Mouse (Mus musculus) heart, embryonic 11.5 days (tissue): Measurements from ENCODE around the gene Gpr22. TPM values are rescaled to one million over a fixed set of nuclear protein-coding genes. Genes with fewer than 3 reads are reported as not detected.

Experiments
- ATAC-seq: fragments of 200-750 bp; cut with Nextera tagmentation; replicated peaks from 2 replicates; pipeline ENCODE4 v1.8.0; 2017; ENCODE audit warnings: moderate library complexity; ENCODE audit not compliant: insufficient number of reproducible peaks, low FRiP score, low TSS enrichment
- H3K27ac ChIP-seq: fragments of 300-500 bp; sonication (generic); 2 replicates; pipeline ENCODE4 v1.5.1; 2014; ENCODE audit warnings: mild to moderate bottlenecking, low read depth, low read length
- H3K27me3 ChIP-seq: fragments of 300-500 bp; sonication (generic); 2 replicates; pipeline ENCODE4 v1.6.1; 2014; ENCODE audit warnings: mild to moderate bottlenecking, low read length, mixed read lengths; ENCODE audit not compliant: control insufficient read depth, insufficient read depth
- H3K36me3 ChIP-seq: fragments of 300-500 bp; sonication (generic); 2 replicates; pipeline ENCODE4 v1.6.1; 2014; ENCODE audit warnings: mild to moderate bottlenecking, low read length, moderate library complexity, mixed read lengths; ENCODE audit not compliant: control insufficient read depth, insufficient read depth
- H3K4me1 ChIP-seq: fragments of 300-500 bp; sonication (generic); 2 replicates; pipeline ENCODE4 v1.6.1; 2014; ENCODE audit warnings: low read length; ENCODE audit not compliant: control insufficient read depth, insufficient read depth
- H3K4me2 ChIP-seq: fragments of 300-500 bp; sonication (generic); 2 replicates; pipeline ENCODE4 v1.6.1; 2014; ENCODE audit warnings: mild to moderate bottlenecking, moderate library complexity
- H3K4me3 ChIP-seq: fragments of 300-500 bp; sonication (generic); 2 replicates; pipeline ENCODE4 v1.5.1; 2014; ENCODE audit warnings: low read depth, low read length
- H3K9ac ChIP-seq: fragments of 300-500 bp; sonication (generic); 2 replicates; pipeline ENCODE4 v1.6.1; 2014; ENCODE audit warnings: mild to moderate bottlenecking, low read depth, low read length, moderate library complexity
- H3K9me3 ChIP-seq: fragments of 300-500 bp; sonication (generic); replicated peaks from 2 replicates; pipeline ENCODE4 v1.6.1; 2016; ENCODE audit warnings: low read length; ENCODE audit not compliant: control insufficient read depth
- WGBS: fragments of 180-500 bp; shearing (Covaris S2); extraction: QIAGEN DNeasy Blood & Tissue Kit; methylation state at CpG from one replicate; pipeline ENCODE4 v1.1.7; 2014; ENCODE audit not compliant: insufficient replicate concordance; 5-methylcytosine and 5-hydroxymethylcytosine counted together
- polyA plus RNA-seq: library from polyadenylated mRNA; unstranded; fragments of >200 nt; fragmentation: Nextera tagmentation; extraction: Ambion mirVana; gene quantifications from 2 replicates; pipeline ENCODE4 v1.2.1, GENCODE M21; 2014

Gene Gpr22
- polyA plus RNA-seq, result 17.6 and 19.5 TPM in 2 replicates

DNA sequence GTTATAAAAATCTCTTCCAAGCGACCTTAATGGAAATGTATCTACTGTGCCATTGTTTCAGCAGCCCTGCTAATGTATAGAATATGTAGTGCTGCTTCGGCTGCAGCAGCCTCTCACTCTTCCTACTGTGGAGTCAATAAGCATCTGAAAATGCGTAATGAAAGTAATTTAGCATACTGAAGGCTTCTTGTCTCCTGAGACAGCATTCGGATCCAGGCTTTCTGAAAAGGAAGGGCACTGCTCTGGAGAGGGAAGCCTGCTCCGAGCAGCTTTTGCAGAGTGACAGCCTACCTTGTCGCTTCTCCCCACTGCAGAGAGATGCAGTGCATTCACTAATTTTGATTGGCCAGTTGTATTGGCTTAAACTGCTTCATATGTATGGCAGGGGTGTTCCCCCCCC is at the start of gene Gpr22:
Gene Gpr22 (minus strand): TSS at position 348 of the 400 bp plus-strand sequence.
- no peak for ATAC-seq
- Histone ChIP-seq H3K9ac (peak within 1 kb of the TSS; percentile 62), H3K4me1 (no peaks in the 10 kb centered on the region), H3K4me2 (peak within 1 kb of the TSS; percentile 43), H3K27ac (peak within 1 kb of the TSS; percentile 47), H3K9me3 (no peaks in the 10 kb centered on the region), H3K36me3 (0 out of 2 replicates have a peak, but pooled peaks cover 2% of the 10 kb centered on the region), H3K27me3 (no peaks in the 10 kb centered on the region), H3K4me3 (peak within 1 kb of the TSS; percentile 36)
- 31% methylated on average over 6 of the region's 6 CpGs for WGBS

DNA sequence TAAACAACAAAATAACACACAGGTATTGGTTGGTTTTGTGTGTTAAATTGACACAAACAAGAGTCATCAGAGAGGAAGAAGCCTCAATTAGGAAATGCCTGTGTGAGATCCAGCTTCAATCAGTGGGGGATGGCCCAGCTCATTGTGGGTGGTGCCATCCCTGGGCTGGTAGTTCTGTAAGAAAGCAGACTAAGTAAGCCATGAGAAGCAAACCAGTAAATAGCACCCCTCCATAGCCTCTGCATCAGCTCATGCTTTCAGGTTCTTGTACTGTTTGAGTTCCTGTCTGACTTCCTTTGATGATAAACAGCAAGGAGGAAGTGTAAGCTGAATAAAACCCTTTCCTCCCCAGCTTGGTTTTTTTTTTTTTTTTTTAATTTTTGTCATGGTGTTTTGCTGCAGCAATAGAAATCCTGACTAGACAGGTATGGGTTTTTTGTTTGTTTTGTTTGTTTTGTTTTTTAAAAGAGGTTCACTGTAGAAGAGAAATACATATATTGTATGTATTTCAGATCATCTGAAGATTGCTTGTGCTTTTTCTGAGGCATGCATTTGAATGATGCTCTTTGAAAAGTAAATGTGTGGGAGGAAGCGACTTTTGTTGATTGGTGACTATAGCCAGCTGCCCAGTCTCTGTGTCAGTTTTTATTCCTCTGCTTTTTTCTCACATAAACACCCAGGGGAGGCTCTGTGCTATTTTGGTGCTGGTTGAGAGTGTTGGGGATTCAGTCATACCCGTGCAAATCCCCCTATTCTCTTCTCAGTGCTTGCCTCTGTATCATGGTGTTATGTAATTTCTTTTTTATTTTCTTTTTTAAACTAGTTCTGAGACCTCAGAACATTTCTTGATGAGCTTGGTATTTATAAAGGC is 42.4 kb upstream of the Gpr22 start:
- H3K9me3 ChIP-seq, result no peaks in the 10 kb centered on the region
- WGBS, result 33% methylated on average over 2 of the region's 2 CpGs
- H3K36me3 ChIP-seq, result no peaks in the 10 kb centered on the region
- H3K27ac ChIP-seq, result no peak overlapping the region
- ATAC-seq, result no peak
- H3K9ac ChIP-seq, result no peak overlapping the region
- no peaks in the 10 kb centered on the region for H3K27me3 ChIP-seq
- no peak overlapping the region for H3K4me3 ChIP-seq
- H3K4me1 ChIP-seq, result no peaks in the 10 kb centered on the region; the same call in 1 of the 2 replicates
- no peak overlapping the region for H3K4me2 ChIP-seq

DNA sequence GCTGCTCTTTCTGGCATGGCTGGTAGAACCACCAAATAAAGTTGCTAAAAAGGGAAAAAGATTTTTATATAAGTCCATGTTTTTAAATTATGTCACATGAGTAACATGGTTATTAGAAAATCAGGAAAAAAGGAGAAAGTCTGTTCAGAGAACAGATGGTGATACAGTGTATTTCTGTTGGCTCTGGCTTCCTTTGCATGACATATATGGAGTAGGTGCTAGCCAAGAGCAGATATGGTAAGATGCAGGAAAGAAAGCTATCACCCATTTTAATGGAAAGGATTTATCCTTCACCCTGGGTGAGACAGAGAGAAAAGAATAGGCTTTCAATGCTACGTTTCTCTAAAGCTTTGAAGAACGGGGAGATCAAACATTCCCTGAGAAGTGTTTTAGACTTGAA is 40.7 kb upstream of the Gpr22 start:
- H3K27ac ChIP-seq, result no peak overlapping the region
- no peaks in the 10 kb centered on the region; the same call in 1 of the 2 replicates for H3K4me1 ChIP-seq
- H3K36me3 ChIP-seq, result no peaks in the 10 kb centered on the region
- WGBS, result 70% methylated on average over 2 of the region's 2 CpGs
- H3K4me2 ChIP-seq, result no peak overlapping the region
- H3K9me3 ChIP-seq, result no peaks in the 10 kb centered on the region
- no peak overlapping the region for H3K9ac ChIP-seq
- no peak for ATAC-seq
- no peaks in the 10 kb centered on the region for H3K27me3 ChIP-seq
- H3K4me3 ChIP-seq, result no peak overlapping the region

DNA sequence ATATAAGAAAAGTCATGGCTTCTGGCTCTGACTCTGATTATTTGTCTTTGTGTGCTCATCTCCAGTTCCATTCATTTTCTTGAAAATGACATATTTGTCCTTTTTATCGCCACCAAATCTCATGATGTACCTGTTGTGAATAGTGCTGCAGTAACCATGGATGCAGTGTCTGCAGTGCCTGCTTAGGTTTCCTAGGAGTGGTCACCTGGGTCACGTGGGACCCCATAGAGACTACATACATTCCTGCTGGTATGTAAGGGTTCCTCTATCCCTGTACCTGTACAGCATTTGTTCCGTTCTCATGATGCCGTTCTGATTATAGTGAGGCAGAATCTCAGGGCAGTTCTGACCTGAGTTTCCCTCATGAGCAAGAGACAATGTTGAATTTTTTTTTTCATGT is 36.1 kb upstream of the Gpr22 start:
- Histone ChIP-seq H3K4me2 (no peak overlapping the region), H3K4me1 (no peaks in the 10 kb centered on the region), H3K4me3 (no peak overlapping the region), H3K27ac (no peak overlapping the region), H3K9me3 (no peaks in the 10 kb centered on the region), H3K36me3 (no peaks in the 10 kb centered on the region), H3K9ac (no peak overlapping the region), H3K27me3 (no peaks in the 10 kb centered on the region)
- ATAC-seq, result no peak
- WGBS, result 91% methylated on average over 4 of the region's 4 CpGs

DNA sequence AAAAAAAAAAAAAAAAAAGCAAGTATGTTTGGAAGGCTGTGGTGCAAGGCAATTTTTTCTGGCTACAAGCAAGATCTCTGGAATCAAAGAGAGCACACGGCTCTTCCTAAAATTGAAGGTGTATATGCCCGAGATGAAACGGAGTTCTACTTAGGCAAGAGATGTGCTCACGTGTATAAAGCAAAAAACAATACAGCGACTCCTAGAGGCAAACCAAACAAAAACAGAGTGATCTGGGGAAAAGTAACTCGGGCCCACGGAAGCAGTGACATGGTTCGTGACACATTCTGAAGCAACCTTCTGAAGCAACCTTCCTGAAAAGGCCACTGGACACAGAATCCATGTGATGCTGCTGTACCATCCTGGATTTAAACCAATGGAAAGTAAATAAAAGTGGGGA is 33.6 kb upstream of the Gpr22 start:
- Histone ChIP-seq H3K4me1 (no peaks in the 10 kb centered on the region), H3K4me2 (no peak overlapping the region), H3K4me3 (no peak overlapping the region), H3K36me3 (no peaks in the 10 kb centered on the region), H3K9me3 (no peaks in the 10 kb centered on the region), H3K27me3 (no peaks in the 10 kb centered on the region), H3K9ac (no peak overlapping the region), H3K27ac (no peak overlapping the region)
- whole genome bisulfite sequencing, result 80% methylated on average over 8 of the region's 8 CpGs
- ATAC-seq, result no peak

DNA sequence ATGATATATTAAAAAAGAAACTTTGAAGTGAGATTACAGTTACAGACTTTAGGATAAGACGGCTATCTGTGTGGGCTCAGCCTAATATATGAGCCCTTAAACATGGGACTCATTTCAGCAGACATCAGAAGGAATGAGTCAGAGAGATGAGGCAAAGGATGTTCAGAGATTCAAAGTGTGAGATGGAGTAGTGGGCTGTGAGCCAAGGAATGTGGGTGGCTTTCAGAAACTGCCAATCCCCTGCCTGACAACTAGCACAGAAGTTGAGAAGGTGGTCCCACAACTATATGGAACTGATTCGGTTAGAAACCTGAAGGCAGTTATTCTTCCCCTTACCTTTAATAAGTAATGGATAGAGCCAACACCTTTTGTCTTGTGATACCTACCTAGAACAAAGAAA is 20.9 kb upstream of the Gpr22 start:
- Histone ChIP-seq H3K4me1 (no peaks in the 10 kb centered on the region), H3K4me2 (no peak overlapping the region), H3K36me3 (no peaks in the 10 kb centered on the region), H3K9me3 (no peaks in the 10 kb centered on the region), H3K27me3 (no peaks in the 10 kb centered on the region), H3K9ac (no peak overlapping the region), H3K27ac (no peak overlapping the region), H3K4me3 (no peak overlapping the region)
- WGBS, result 88% methylated on average over 2 of the region's 2 CpGs
- no peak for ATAC-seq

DNA sequence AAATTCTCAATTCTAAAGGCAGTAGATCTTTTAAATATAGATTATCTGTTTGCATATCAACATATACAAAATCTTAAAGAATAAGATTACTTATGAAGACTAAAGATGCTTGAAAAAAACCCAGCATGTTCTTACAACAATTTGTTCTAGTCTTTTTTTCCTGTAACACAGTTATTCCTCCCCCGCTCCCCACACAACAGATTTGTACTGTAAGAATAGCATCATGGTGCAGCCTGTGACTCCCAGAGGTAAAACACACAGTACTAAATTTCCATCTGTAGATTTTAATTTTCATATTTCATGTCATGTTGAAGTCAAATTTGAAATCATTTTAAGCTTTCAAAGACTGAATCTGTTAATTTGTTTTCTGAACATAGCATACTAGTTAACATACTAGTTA is 16.4 kb upstream of the Gpr22 start:
- no peak overlapping the region for H3K9ac ChIP-seq

DNA sequence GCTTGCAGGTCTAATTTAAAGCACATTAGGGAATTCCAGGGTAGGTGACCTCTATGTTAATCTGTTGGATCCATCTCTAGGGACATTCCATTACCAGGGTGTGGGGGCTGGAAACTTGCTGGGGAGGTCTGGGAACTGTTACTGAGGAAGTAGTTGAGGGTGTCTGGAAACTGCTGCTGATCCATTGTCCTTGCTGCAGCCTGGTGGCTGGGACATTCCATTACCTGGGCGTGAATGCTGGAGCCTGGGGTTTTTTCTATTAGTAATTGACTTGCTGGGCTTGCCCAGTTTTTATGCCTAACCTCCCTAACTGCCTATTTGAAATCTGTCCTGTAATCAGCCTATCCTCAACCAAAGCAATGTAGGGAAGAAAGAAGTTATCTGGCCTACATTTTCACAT is 13.0 kb upstream of the Gpr22 start:
- WGBS, result 11% methylated on average over 1 of the region's 1 CpGs
- Histone ChIP-seq H3K36me3 (no peaks in the 10 kb centered on the region), H3K27me3 (no peaks in the 10 kb centered on the region), H3K4me1 (peaks cover 11% of the 10 kb centered on the region), H3K9me3 (no peaks in the 10 kb centered on the region), H3K9ac (no peak overlapping the region), H3K4me2 (no peak overlapping the region), H3K4me3 (no peak overlapping the region), H3K27ac (peak overlapping the region; percentile 50; the same call in 1 of the 2 replicates)
- ATAC-seq, result no peak

More for the DNA sequence above, 16.4 kb upstream of the Gpr22 start:
- Histone ChIP-seq H3K4me1 (peaks cover 11% of the 10 kb centered on the region), H3K4me2 (no peak overlapping the region), H3K36me3 (no peaks in the 10 kb centered on the region), H3K27ac (no peak overlapping the region), H3K4me3 (no peak overlapping the region), H3K9me3 (no peaks in the 10 kb centered on the region), H3K27me3 (no peaks in the 10 kb centered on the region)
- no peak for ATAC-seq
- 88% methylated on average over 1 of the region's 1 CpGs for WGBS
